Mouse (Mus musculus) heart, adult 2 months (tissue): ENCODE measurements at regions not wholly inside any gene's neighbourhood (a gene's known extent, or its start where the extent isn't known, plus 50 kb on each side); places are given as distances from the start of the nearest gene placed in this dataset.

ENCODE experiments used
- CTCF ChIP-seq: fragments of 200-600 bp; IDR thresholded peaks from 2 replicates; pipeline ENCODE4 v1.8.1; 2022; ENCODE audit warnings: antibody characterized with exemption, mild to moderate bottlenecking, moderate library complexity
- EP300 ChIP-seq: fragments of 200-500 bp; IDR thresholded peaks from 2 replicates; pipeline ENCODE4 v1.6.1; 2011; ENCODE audit warnings: low read depth, low read length, control low read depth; ENCODE audit not compliant: insufficient read depth
- POLR2A ChIP-seq: fragments of 200-500 bp; IDR thresholded peaks from 2 replicates; pipeline ENCODE4 v1.6.1; 2011; ENCODE audit warnings: mild to moderate bottlenecking, low read depth, low read length, control low read depth; ENCODE audit not compliant: insufficient read depth

DNA sequence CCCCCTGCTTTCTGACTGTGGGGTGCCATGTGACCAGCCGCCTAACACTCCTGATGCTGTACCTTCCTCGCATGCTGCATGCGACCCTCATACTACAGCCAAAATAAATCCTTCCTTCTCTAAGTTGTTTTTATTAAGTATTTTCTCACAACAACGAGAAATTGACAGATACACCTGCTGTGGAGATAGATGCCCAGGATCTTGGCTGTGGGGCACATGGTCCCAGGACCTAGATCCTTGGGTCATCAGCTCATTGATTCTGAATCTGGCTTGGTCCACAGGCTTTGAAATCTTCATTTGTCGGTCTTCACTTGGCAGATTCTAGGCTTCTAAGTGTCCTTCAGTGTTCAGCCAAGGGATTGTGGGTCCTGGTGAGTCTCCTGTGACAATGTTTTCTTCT, 100.4 kb upstream of the Gm5148 start:
- TF ChIP-seq CTCF = no peak
- no peak for TF ChIP-seq EP300
- no peak for TF ChIP-seq POLR2A
